Mouse (Mus musculus) cortical plate, adult 2 months (tissue): ENCODE results near the gene Acbd7. TPM values are rescaled to one million over a fixed set of nuclear protein-coding genes. Genes with fewer than 3 reads are reported as not detected.

ENCODE experiments used
- H3K27ac ChIP-seq: fragments of 200-500 bp; 2 replicates; pipeline ENCODE4 v1.5.1; 2012; ENCODE audit warnings: low read length, control low read depth, inconsistent platforms; ENCODE audit not compliant: insufficient read depth
- H3K4me1 ChIP-seq: fragments of 200-500 bp; 2 replicates; pipeline ENCODE4 v1.6.1; 2011; ENCODE audit warnings: low read length; ENCODE audit not compliant: control insufficient read depth, insufficient read depth
- H3K4me3 ChIP-seq: fragments of 200-500 bp; 2 replicates; pipeline ENCODE4 v1.5.1; 2011; ENCODE audit warnings: mild to moderate bottlenecking, low read length, control low read depth; ENCODE audit not compliant: insufficient read depth
- CTCF ChIP-seq: fragments of 200-500 bp; IDR thresholded peaks from 2 replicates; pipeline ENCODE4 v1.5.1; 2011; ENCODE audit warnings: mild to moderate bottlenecking, control low read depth, low read length; ENCODE audit not compliant: insufficient read depth; ENCODE audit errors: extremely low read depth
- POLR2A ChIP-seq: fragments of 200-500 bp; IDR thresholded peaks from 2 replicates; pipeline ENCODE4 v1.6.1; 2011; ENCODE audit warnings: mild to moderate bottlenecking, low read length, control low read depth; ENCODE audit not compliant: insufficient read depth; ENCODE audit errors: extremely low read depth
- polyA plus RNA-seq: library from polyadenylated mRNA; depleted of rRNA; stranded (reverse); fragments of >200 nt; gene quantifications from 2 replicates; pipeline ENCODE4 v1.2.3, GENCODE M21; 2012; rRNA removed

Gene Acbd7
- polyA plus RNA-seq, 1 experiment, result 1.4 TPM

DNA sequence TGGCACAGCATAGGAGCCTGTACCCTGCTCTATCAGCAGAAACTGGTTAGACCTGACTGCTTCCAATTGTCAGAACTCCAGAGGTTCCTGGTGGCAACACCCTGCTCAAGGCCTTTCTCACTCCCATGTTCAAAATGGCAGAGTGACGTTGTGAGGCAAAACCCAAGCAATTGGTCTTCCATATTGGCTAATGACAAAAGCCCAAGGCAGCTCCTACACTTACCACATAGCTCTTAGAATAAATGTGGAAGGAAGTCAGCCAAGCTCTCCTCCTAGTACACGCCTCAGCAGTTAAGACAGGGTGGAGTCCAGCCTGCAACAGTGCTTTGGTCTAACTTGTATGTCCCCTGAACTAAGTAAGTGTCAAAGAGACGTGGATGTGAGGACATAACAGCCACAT lies 21.9 kb downstream of the Acbd7 start:
- no peak overlapping the region for H3K27ac ChIP-seq
- no peaks in the 10 kb centered on the region for H3K4me1 ChIP-seq
- TF ChIP-seq CTCF (no peak), POLR2A (no peak)
- no peak overlapping the region for H3K4me3 ChIP-seq

DNA sequence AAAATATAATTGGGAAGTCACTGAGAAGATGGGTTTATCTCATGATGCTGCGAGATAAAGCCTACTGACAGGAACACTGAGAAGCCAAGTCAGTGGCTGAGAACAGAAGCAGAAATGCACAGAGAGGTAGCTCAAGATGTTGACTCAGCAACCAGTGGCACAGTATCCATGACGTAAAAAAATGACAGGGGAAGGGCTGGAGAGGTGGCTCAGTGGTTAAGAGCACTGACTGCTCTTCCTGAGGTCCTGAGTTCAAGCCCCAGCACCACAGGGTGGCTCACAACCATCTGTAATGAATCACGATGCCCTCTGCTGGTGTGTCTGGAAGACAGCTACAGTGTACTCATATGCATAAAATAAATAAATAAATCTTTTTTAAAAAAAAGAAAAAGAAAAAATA lies 25.1 kb downstream of the Acbd7 start:
- no peak overlapping the region for H3K27ac ChIP-seq
- no peak for TF ChIP-seq CTCF
- no peak for TF ChIP-seq POLR2A
- H3K4me3 ChIP-seq, result no peak overlapping the region
- no peaks in the 10 kb centered on the region for H3K4me1 ChIP-seq

- no peaks in the 10 kb centered on the region for H3K4me1 ChIP-seq
- H3K27ac ChIP-seq, result no peak overlapping the region
- no peak overlapping the region for H3K4me3 ChIP-seq
- no peak for TF ChIP-seq CTCF
- no peak for TF ChIP-seq POLR2A
Measured at GRCm38 (mm10) chr2:3365127-3365526, 29.2 kb downstream of the Acbd7 start.

- no peak overlapping the region for H3K4me3 ChIP-seq
- H3K4me1 ChIP-seq, result no peaks in the 10 kb centered on the region
- no peak overlapping the region for H3K27ac ChIP-seq
Measured at GRCm38 (mm10) chr2:3387105-3387860, 51.3 kb downstream of the Acbd7 start.

More at GRCm38 (mm10) chr2:3387105-3387860, 51.3 kb downstream of the Acbd7 start:
- no peak for TF ChIP-seq POLR2A
- TF ChIP-seq CTCF, result no peak

Other genes starting within 250 kb of the Acbd7 start
- 41.3 and 42.6 TPM in 2 replicates for gene Fam171a1, start 221.9 kb upstream of the Acbd7 start, polyA plus RNA-seq
- 52.5 and 53.3 TPM in 2 replicates for gene Nmt2, start 52.0 kb upstream of the Acbd7 start, polyA plus RNA-seq
- gene Rpp38, start 3.5 kb upstream of the Acbd7 start, polyA plus RNA-seq, result 11.0 and 11.7 TPM in 2 replicates
- not detected in 2 replicates for gene Olah, start 61.0 kb downstream of the Acbd7 start, polyA plus RNA-seq
- 3.5 and 3.9 TPM in 2 replicates for gene Meig1, start 86.5 kb downstream of the Acbd7 start, polyA plus RNA-seq
- 11.6 and 13.2 TPM in 2 replicates for gene Dclre1c, start 88.0 kb downstream of the Acbd7 start, polyA plus RNA-seq
- 2.4 and 2.5 TPM in 2 replicates for gene Suv39h2, start 138.9 kb downstream of the Acbd7 start, polyA plus RNA-seq
- gene Gm45902, start 176.6 kb downstream of the Acbd7 start, polyA plus RNA-seq, result 2.4 and 2.5 TPM in 2 replicates
- 52.7 TPM in 2 replicates for gene Hspa14, start 176.6 kb downstream of the Acbd7 start, polyA plus RNA-seq
- 1.5 and 1.7 TPM in 2 replicates for gene Cdnf, start 176.9 kb downstream of the Acbd7 start, polyA plus RNA-seq
- gene Fam107b, start 234.3 kb downstream of the Acbd7 start, polyA plus RNA-seq, result 8.0 and 9.5 TPM in 2 replicates